Mouse (Mus musculus) embryonic stem cell, embryonic (primary cell): ENCODE measurements around the gene Ptprk.

Source experiments
- CTCF ChIA-PET, 4 experiments: fragments of 300-600 bp in 2 of 4; fragments of 350-600 bp in 2 of 4; sonication (Branson Sonifier 250); formaldehyde crosslinking; loops; one replicate each; lab custom pipeline; 2022; ENCODE audit warnings: inconsistent platforms in 2 of 4; lab: Charles Lee
- POLR2A ChIA-PET, 4 experiments: fragments of 300-600 bp in 2 of 4; fragments of 350-600 bp in 2 of 4; sonication (Branson Sonifier 250); formaldehyde crosslinking; loops; one replicate each; lab custom pipeline; 2022; ENCODE audit warnings: antibody characterized with exemption in 4 of 4, inconsistent platforms in 1 of 4; lab: Charles Lee

Gene Ptprk

GRCm38 (mm10) chr10:28322995-28323394 lies 248.4 kb downstream of the Ptprk start:
- ChIA-PET POLR2A (interaction anchor here in 1 of 4 experiments (1.4 kb wide), 1 partner anchor 12 kb away, joined by 4 read pairs; no protein-coding TSS in a partner anchor), CTCF (no interaction called here)

- CTCF ChIA-PET: no interaction called here
Observed at GRCm38 (mm10) chr10:28335232-28335631, 260.6 kb downstream of the Ptprk start.

GRCm38 (mm10) chr10:28338536-28338935 lies 263.9 kb downstream of the Ptprk start:
- POLR2A ChIA-PET: no interaction called here
- CTCF ChIA-PET: no interaction called here

More at GRCm38 (mm10) chr10:28335232-28335631, 260.6 kb downstream of the Ptprk start:
- POLR2A ChIA-PET: no interaction called here

GRCm38 (mm10) chr10:28345196-28345681 lies 270.6 kb downstream of the Ptprk start:
- POLR2A ChIA-PET: no interaction called here
- CTCF ChIA-PET: no interaction called here

GRCm38 (mm10) chr10:28365291-28365690 lies 290.7 kb downstream of the Ptprk start:
- CTCF ChIA-PET: no interaction called here
- POLR2A ChIA-PET: no interaction called here

GRCm38 (mm10) chr10:28366065-28366677 lies 291.6 kb downstream of the Ptprk start:
- ChIA-PET CTCF (no interaction called here), POLR2A (no interaction called here)

- POLR2A ChIA-PET: no interaction called here
- CTCF ChIA-PET: no interaction called here
Observed at GRCm38 (mm10) chr10:28369808-28370207, 295.2 kb downstream of the Ptprk start.

GRCm38 (mm10) chr10:28374874-28375273 lies 300.3 kb downstream of the Ptprk start:
- CTCF ChIA-PET: no interaction called here
- POLR2A ChIA-PET: no interaction called here

- POLR2A ChIA-PET: no interaction called here
- CTCF ChIA-PET: no interaction called here
Observed at GRCm38 (mm10) chr10:28379752-28380488, 305.3 kb downstream of the Ptprk start.

GRCm38 (mm10) chr10:28387563-28388222 lies 313.1 kb downstream of the Ptprk start:
- POLR2A ChIA-PET: no interaction called here
- CTCF ChIA-PET: no interaction called here

- ChIA-PET CTCF (no interaction called here), POLR2A (no interaction called here)
Observed at GRCm38 (mm10) chr10:28391168-28391567, 316.5 kb downstream of the Ptprk start.

GRCm38 (mm10) chr10:28395610-28396519 lies 321.2 kb downstream of the Ptprk start:
- CTCF ChIA-PET: no interaction called here
- POLR2A ChIA-PET: no interaction called here

GRCm38 (mm10) chr10:28396520-28396915 lies 321.9 kb downstream of the Ptprk start:
- POLR2A ChIA-PET: no interaction called here

GRCm38 (mm10) chr10:28401796-28402195 lies 327.2 kb downstream of the Ptprk start:
- CTCF ChIA-PET: no interaction called here
- POLR2A ChIA-PET: no interaction called here

More at GRCm38 (mm10) chr10:28396520-28396915, 321.9 kb downstream of the Ptprk start:
- CTCF ChIA-PET: no interaction called here

- ChIA-PET CTCF (interaction anchor here in 1 of 4 experiments (0.7 kb wide), 1 partner anchor 271 kb away, joined by 3 read pairs; no protein-coding TSS in a partner anchor), POLR2A (no interaction called here)
Observed at GRCm38 (mm10) chr10:28408980-28409379, 334.4 kb downstream of the Ptprk start.

GRCm38 (mm10) chr10:28414823-28415222 lies 340.2 kb downstream of the Ptprk start:
- ChIA-PET CTCF (no interaction called here), POLR2A (no interaction called here)

- POLR2A ChIA-PET: no interaction called here
- CTCF ChIA-PET: no interaction called here
Observed at GRCm38 (mm10) chr10:28422622-28423021, 348.0 kb downstream of the Ptprk start.

- POLR2A ChIA-PET: no interaction called here
- CTCF ChIA-PET: no interaction called here
Observed at GRCm38 (mm10) chr10:28425371-28425770, 350.8 kb downstream of the Ptprk start.

GRCm38 (mm10) chr10:28436084-28436483 lies 361.5 kb downstream of the Ptprk start:
- CTCF ChIA-PET: no interaction called here

More at GRCm38 (mm10) chr10:28436084-28436483, 361.5 kb downstream of the Ptprk start:
- POLR2A ChIA-PET: no interaction called here
